Mouse (Mus musculus): ENCODE results near the gene Ptpn6.

Ptpn6 gene

GRCm38 (mm10) chr6:124755831-124756595, 17.5 kb upstream of the Ptpn6 start, which contains the start of the genes Gm45234 and Atn1:
Gene Gm45234 (minus strand): TSS chr6:124756021.
Gene Atn1 (minus strand): TSS chr6:124756524.
- DNase-seq (ENCODE audit: low spot score) = peak; percentile 75

GRCm38 (mm10) chr6:124755306-124755705, 16.8 kb upstream of the Ptpn6 start:
- DNase-seq (ENCODE audit: low spot score) = no peak

- DNase-seq (ENCODE audit: low spot score) = no peak
Measured at GRCm38 (mm10) chr6:124753861-124754260, 15.3 kb upstream of the Ptpn6 start.

- DNase-seq (ENCODE audit: low spot score) = no peak
Measured at GRCm38 (mm10) chr6:124750405-124750804, 11.9 kb upstream of the Ptpn6 start.

- DNase-seq (ENCODE audit: low spot score) = no peak
Measured at GRCm38 (mm10) chr6:124746654-124747632, 8.4 kb upstream of the Ptpn6 start.

- peak; percentile 36 for DNase-seq (ENCODE audit: low spot score)
Measured at GRCm38 (mm10) chr6:124746296-124746605, 7.7 kb upstream of the Ptpn6 start.

GRCm38 (mm10) chr6:124745490-124746295, 7.2 kb upstream of the Ptpn6 start:
- peak; percentile 96 for DNase-seq (ENCODE audit: low spot score)

GRCm38 (mm10) chr6:124744755-124745321, 6.3 kb upstream of the Ptpn6 start:
- no peak for DNase-seq (ENCODE audit: low spot score)

GRCm38 (mm10) chr6:124743647-124744046, 5.1 kb upstream of the Ptpn6 start:
- DNase-seq (ENCODE audit: low spot score) = no peak

GRCm38 (mm10) chr6:124742839-124743514, 4.5 kb upstream of the Ptpn6 start:
- no peak for DNase-seq (ENCODE audit: low spot score)

- DNase-seq (ENCODE audit: low spot score) = no peak
Measured at GRCm38 (mm10) chr6:124741842-124742241, 3.3 kb upstream of the Ptpn6 start.

- DNase-seq (ENCODE audit: low spot score) = peak; percentile 97
Measured at GRCm38 (mm10) chr6:124740888-124741761, 2.6 kb upstream of the Ptpn6 start, which contains the start of gene Grcc10. Gene Grcc10 (minus strand): TSS chr6:124741374.

- DNase-seq (ENCODE audit: low spot score) = peak; percentile 79
Measured at GRCm38 (mm10) chr6:124740211-124740887, 1.8 kb upstream of the Ptpn6 start.

- no peak for DNase-seq (ENCODE audit: low spot score)
Measured at GRCm38 (mm10) chr6:124739231-124739796, 800 bp upstream of the Ptpn6 start.

GRCm38 (mm10) chr6:124737040-124737439, 1.5 kb downstream of the Ptpn6 start:
- DNase-seq (ENCODE audit: low spot score) = no peak

- DNase-seq (ENCODE audit: low spot score) = no peak
Measured at GRCm38 (mm10) chr6:124734417-124734816, 4.1 kb downstream of the Ptpn6 start.

GRCm38 (mm10) chr6:124732476-124733370, 5.8 kb downstream of the Ptpn6 start:
- peak; percentile 31 for DNase-seq (ENCODE audit: low spot score)

GRCm38 (mm10) chr6:124731038-124731437, 7.5 kb downstream of the Ptpn6 start:
- DNase-seq (ENCODE audit: low spot score) = no peak

All from embryo, embryonic 10 days (tissue).